ENCODE assay signal across 9 mouse cellular contexts in genomic region chr2:180891075-180891834, GRCm38 (mm10). TPM values are rescaled to one million over a fixed set of nuclear protein-coding genes. Genes with fewer than 3 reads are reported as not detected.
DNase-seq lines count a peak whose midpoint lies in the region; ATAC-seq and TF ChIP-seq lines count a peak whose summit lies in the region.
"Had no signal": no experiment of that assay in that cellular context is flagged by ENCODE, and none has a peak within 500 bp of the region (broad histone marks: within the 10 kb centered on the region; RNA-seq: fewer than 3 reads in every experiment).

No protein-coding gene starts in this region.

- H3K4me3 ChIP-seq in stomach, embryonic 14.5 days (ENCODE audit: low read depth, low read length) = no peak overlapping the region
- H3K4me3 ChIP-seq in stomach, postnatal 0 days (ENCODE audit: low read depth, low read length) = no peak overlapping the region
- no peak overlapping the region for H3K4me3 ChIP-seq in liver, embryonic 11.5 days (ENCODE audit: low read depth, low read length)
- H3K4me3 ChIP-seq in gastrocnemius, adult 2 months = no peak overlapping the region

- no peak for TF ChIP-seq CTCF in stomach, postnatal 0 days (IDR thresholded peaks at IDR 0.05; ENCODE audit: low read depth)
- TF ChIP-seq CTCF in gastrocnemius, adult 2 months (IDR thresholded peaks at IDR 0.05) = no peak

- intact Hi-C loops in left cerebral cortex, postnatal 25 days (cut with DNase I) = no loop called here
- intact Hi-C loops in gastrocnemius, adult 2 months (cut with DNase I) = loop anchor here (10.0 kb wide), 1 partner anchor 106 kb away; no protein-coding TSS in a partner anchor

- no peaks in the 10 kb centered on the region for H3K36me3 ChIP-seq in stomach, embryonic 14.5 days (ENCODE audit: control insufficient read depth, insufficient read depth, low read length)
- no peaks in the 10 kb centered on the region for H3K36me3 ChIP-seq in stomach, postnatal 0 days (ENCODE audit: control insufficient read depth, insufficient read depth, low read length)
- H3K36me3 ChIP-seq in liver, embryonic 11.5 days (ENCODE audit: control insufficient read depth, insufficient read depth, low read length) = no peaks in the 10 kb centered on the region

- ATAC-seq in stomach, embryonic 14.5 days (ENCODE audit: insufficient number of reproducible peaks, insufficient read depth, low FRiP score, low read depth) = no peak
- no peak for ATAC-seq in stomach, postnatal 0 days (ENCODE audit: low FRiP score, low TSS enrichment)
- ATAC-seq in liver, embryonic 11.5 days (replicated peaks; ENCODE audit: low FRiP score) = no peak

- 1% methylated on average over 37 of the region's 37 CpGs for WGBS in stomach, embryonic 14.5 days
- 1% methylated on average over 36 of the region's 37 CpGs for WGBS in stomach, postnatal 0 days
- WGBS in liver, embryonic 11.5 days = 2% methylated on average over 37 of the region's 37 CpGs

- no peak overlapping the region for H3K9ac ChIP-seq in stomach, embryonic 14.5 days (replicated peaks; ENCODE audit: low read depth, low read length)
- no peak overlapping the region for H3K9ac ChIP-seq in stomach, postnatal 0 days (ENCODE audit: low read length)
- no peak overlapping the region for H3K9ac ChIP-seq in liver, embryonic 11.5 days (ENCODE audit: low read depth, low read length)

- H3K27me3 ChIP-seq in stomach, embryonic 14.5 days (ENCODE audit: control insufficient read depth, insufficient read depth, low read length) = peaks cover 68% of the 10 kb centered on the region
- peaks cover 40% of the 10 kb centered on the region; the same call in 1 of the 2 replicates for H3K27me3 ChIP-seq in stomach, postnatal 0 days (ENCODE audit: control insufficient read depth, insufficient read depth, low read length)
- H3K27me3 ChIP-seq in liver, embryonic 11.5 days (replicated peaks; ENCODE audit: control insufficient read depth, insufficient read depth, low read length) = peaks cover 93% of the 10 kb centered on the region

- H3K4me1 ChIP-seq in stomach, embryonic 14.5 days (ENCODE audit: control insufficient read depth, insufficient read depth, low read length) = peaks cover 21% of the 10 kb centered on the region
- H3K4me1 ChIP-seq in stomach, postnatal 0 days (replicated peaks; ENCODE audit: control insufficient read depth, insufficient read depth) = peaks cover 8% of the 10 kb centered on the region; the same call in 1 of the 2 replicates
- H3K4me1 ChIP-seq in liver, embryonic 11.5 days (replicated peaks; ENCODE audit: control insufficient read depth, insufficient read depth, low read length) = peaks cover 10% of the 10 kb centered on the region

- H3K27ac ChIP-seq in stomach, embryonic 14.5 days (ENCODE audit: low read length) = no peak overlapping the region
- H3K27ac ChIP-seq in stomach, postnatal 0 days (replicated peaks) = no peak overlapping the region
- no peak overlapping the region for H3K27ac ChIP-seq in liver, embryonic 11.5 days (ENCODE audit: low read depth, low read length)
- no peak overlapping the region for H3K27ac ChIP-seq in gastrocnemius, adult 2 months

- no peak for DNase-seq in stomach, postnatal 0 days (ENCODE audit: low spot score)
- DNase-seq in frontal cortex, postnatal 10 days (ENCODE audit: low spot score in 2 of 2) = peak; percentile 71 to 80
- peak; percentile 81 to 93 for DNase-seq in left cerebral cortex, postnatal 25 days (ENCODE audit: low spot score in 2 of 2)
- DNase-seq in right cerebral cortex, postnatal 14 days = peak; percentile 82
- no peak for DNase-seq in spleen, postnatal 10 days (ENCODE audit: low spot score in 2 of 2)
- DNase-seq in liver, embryonic 11.5 days (ENCODE audit: low spot score) = no peak
- no peak for DNase-seq in gastrocnemius, adult 2 months

- 0 out of 2 replicates have a peak overlapping the region, but pooled peaks have one; percentile 2 for H3K4me2 ChIP-seq in stomach, embryonic 14.5 days (replicated peaks; ENCODE audit: low read depth, low read length)
- no peak overlapping the region for H3K4me2 ChIP-seq in stomach, postnatal 0 days (replicated peaks; ENCODE audit: low read depth)
- no peak overlapping the region for H3K4me2 ChIP-seq in liver, embryonic 11.5 days

- TF ChIP-seq EP300 in stomach, postnatal 0 days (optimal IDR thresholded peaks at IDR 0.05) = no peak

- H3K9me3 ChIP-seq in stomach, embryonic 14.5 days (ENCODE audit: control insufficient read depth, low read depth, low read length) = no peaks in the 10 kb centered on the region
- H3K9me3 ChIP-seq in stomach, postnatal 0 days (ENCODE audit: control insufficient read depth, low read length) = no peaks in the 10 kb centered on the region
- H3K9me3 ChIP-seq in liver, embryonic 11.5 days (ENCODE audit: control insufficient read depth, low read length) = no peaks in the 10 kb centered on the region

RNA-seq across cellular contexts. Expression of gene Ythdf1, which starts 29.5 kb away (rescaled TPM):
- polyA plus RNA-seq in stomach, embryonic 14.5 days (2014; fragmentation: Nextera tagmentation; extraction: Ambion mirVana) = 27.1 and 35.3 TPM in 2 replicates
- polyA plus RNA-seq in stomach, postnatal 0 days (2015; fragmentation: Nextera tagmentation; extraction: Ambion mirVana) = 26.2 and 27.6 TPM in 2 replicates
- 10 to 100 TPM; 60.6 to 62.8 TPM for total RNA-seq in left cerebral cortex, postnatal 25 days (2021)
- polyA plus RNA-seq in liver, embryonic 11.5 days (2014; fragmentation: Nextera tagmentation; extraction: Ambion mirVana) = 59.2 and 64.8 TPM in 2 replicates
- 10 to 100 TPM; 41.9 to 42.1 TPM for total RNA-seq in gastrocnemius, adult 2 months (2021)

RNA-seq across cellular contexts. Expression of gene Birc7, which starts 37.6 kb away (rescaled TPM):
- polyA plus RNA-seq in stomach, embryonic 14.5 days (2014; fragmentation: Nextera tagmentation; extraction: Ambion mirVana) = 0.17 TPM in 1 of 2 replicates, not detected in the other
- 0.06 and 0.11 TPM in 2 replicates for polyA plus RNA-seq in stomach, postnatal 0 days (2015; fragmentation: Nextera tagmentation; extraction: Ambion mirVana)
- not detected for total RNA-seq in left cerebral cortex, postnatal 25 days (2021)
- not detected in 2 replicates for polyA plus RNA-seq in liver, embryonic 11.5 days (2014; fragmentation: Nextera tagmentation; extraction: Ambion mirVana)
- total RNA-seq in gastrocnemius, adult 2 months (2021) = not detected
- total RNA-seq: hematopoietic stem cell, adult 5-6 weeks had no signal

Comparison
In these comparisons a context has a peak if more than half of its experiments do, and no peak if none do; other contexts are left out.
1. DNase-seq: peak in frontal cortex, postnatal 10 days (2 of 2), left cerebral cortex, postnatal 25 days (2 of 2) and right cerebral cortex, postnatal 14 days (single experiment); none in stomach, postnatal 0 days (single experiment), spleen, postnatal 10 days (0 of 2), liver, embryonic 11.5 days (single experiment) and gastrocnemius, adult 2 months (single experiment).